19 mouse cellular contexts compared by ENCODE assay signal in genomic region chr7:129647798-129648197, GRCm38 (mm10). TPM values are rescaled to one million over a fixed set of nuclear protein-coding genes. Genes with fewer than 3 reads are reported as not detected.
DNase-seq lines count a peak whose midpoint lies in the region; ATAC-seq lines count a peak whose summit lies in the region.
"Had no signal": no experiment of that assay in that cellular context is flagged by ENCODE, and none has a peak within 500 bp of the region (broad histone marks: within the 10 kb centered on the region; RNA-seq: fewer than 3 reads in every experiment).

No protein-coding gene starts in this region.

- H3K9ac ChIP-seq in neural tube, embryonic 15.5 days (replicated peaks) = no peak overlapping the region
- H3K9ac ChIP-seq: neural tube, embryonic 13.5 days; stomach, embryonic 15.5 days had no signal

- 88% methylated on average over 7 of the region's 7 CpGs for WGBS in neural tube, embryonic 15.5 days

- peaks cover 5% of the 10 kb centered on the region; the same call in 1 of the 2 replicates for H3K27me3 ChIP-seq in neural tube, embryonic 15.5 days (replicated peaks)
- H3K27me3 ChIP-seq: Patski; stomach, embryonic 15.5 days had no signal

- H3K9me3 ChIP-seq in neural tube, embryonic 15.5 days (replicated peaks) = no peaks in the 10 kb centered on the region
- H3K9me3 ChIP-seq: embryonic facial prominence, embryonic 10.5 days; heart, embryonic 10.5 days; megakaryocyte, embryonic 14.5 days; neural tube, embryonic 13.5 days; stomach, embryonic 15.5 days had no signal

- H3K4me2 ChIP-seq in neural tube, embryonic 15.5 days = no peak overlapping the region
- H3K4me2 ChIP-seq: neural tube, embryonic 13.5 days; stomach, embryonic 15.5 days had no signal

- peaks cover 18% of the 10 kb centered on the region for H3K4me1 ChIP-seq in neural tube, embryonic 15.5 days

- ATAC-seq in common myeloid progenitor, adult 5-6 weeks (replicated peaks; ENCODE audit: low read depth, poor library complexity, severe bottlenecking) = peak; percentile 51
- peak; percentile 57 for ATAC-seq in megakaryocyte progenitor cell, adult 5-6 weeks (replicated peaks; ENCODE audit: poor library complexity)
- no peak for ATAC-seq in neural tube, embryonic 15.5 days (ENCODE audit: low FRiP score)
- ATAC-seq: forebrain, embryonic 16.5 days; hindbrain, postnatal 0 days; Patski had no signal

- no peaks in the 10 kb centered on the region for H3K36me3 ChIP-seq in neural tube, embryonic 15.5 days
- H3K36me3 ChIP-seq: embryonic facial prominence, embryonic 10.5 days; heart, embryonic 10.5 days; neural tube, embryonic 13.5 days; stomach, embryonic 15.5 days had no signal

- H3K4me3 ChIP-seq in neural tube, embryonic 15.5 days (replicated peaks) = no peak overlapping the region
- H3K4me3 ChIP-seq: embryonic facial prominence, embryonic 10.5 days; gastrocnemius, adult 2 months; heart, embryonic 10.5 days; megakaryocyte, embryonic 14.5 days; neural tube, embryonic 13.5 days; stomach, embryonic 15.5 days had no signal

- peak; percentile 56 for DNase-seq in lung, postnatal 10 days
- no peak for DNase-seq in lung, adult 18-20 months
- peak; percentile 43 for DNase-seq in ES-CJ7 (ENCODE audit: low read depth, low spot score)
- no peak for DNase-seq in gastrocnemius, adult 8-10 months (ENCODE audit: low spot score in 2 of 2)
- no peak for DNase-seq in urinary bladder, postnatal 4 days (ENCODE audit: low spot score in 2 of 2)
- DNase-seq: adrenal gland, adult 2 months; cerebellum, adult 9-11 months; gastrocnemius, adult 2 months had no signal

- H3K27ac ChIP-seq in neural tube, embryonic 15.5 days (replicated peaks) = no peak overlapping the region
- H3K27ac ChIP-seq: embryonic facial prominence, embryonic 10.5 days; gastrocnemius, adult 2 months; heart, embryonic 10.5 days; hindbrain, postnatal 0 days; neural tube, embryonic 13.5 days; stomach, embryonic 15.5 days had no signal

RNA-seq across cellular contexts. Expression of gene Wdr11, which starts 56.1 kb away (rescaled TPM):
- total RNA-seq in common myeloid progenitor, adult 5-6 weeks (2017) = 37.5 and 44.6 TPM in 2 replicates
- 30.5 and 39.8 TPM in 2 replicates for total RNA-seq in megakaryocyte progenitor cell, adult 5-6 weeks (2015)
- 20.2 and 27.0 TPM in 2 replicates for total RNA-seq in megakaryocyte progenitor cell, adult 5-6 weeks (2017)
- 32.8 and 34.4 TPM in 2 replicates for polyA plus RNA-seq in neural tube, embryonic 15.5 days (2015; fragmentation: Nextera tagmentation; extraction: Ambion mirVana)
- 10 to 100 TPM; 16.3 to 20.7 (median 17.6) TPM for total RNA-seq in gastrocnemius, adult 8-10 months (2022)

Comparison
In these comparisons a context has a peak if more than half of its experiments do, and no peak if none do; other contexts are left out.
1. DNase-seq: peak in lung, postnatal 10 days (single experiment) and ES-CJ7 (single experiment); none in lung, adult 18-20 months (0 of 2), gastrocnemius, adult 8-10 months (0 of 2) and urinary bladder, postnatal 4 days (0 of 2).